Mouse (Mus musculus) intestine, embryonic 14.5 days (tissue): ENCODE measurements at regions not wholly inside any gene's neighbourhood (a gene's known extent, or its start where the extent isn't known, plus 50 kb on each side); places are given as distances from the start of the nearest gene placed in this dataset.
A peak's percentile ranks its signal among the peaks of the same experiment; 100 is the strongest.

Source experiments
- ATAC-seq: fragments of 200-750 bp; cut with Nextera tagmentation; replicated peaks from 2 replicates; pipeline ENCODE4 v1.8.0; 2017; ENCODE audit warnings: low read depth, moderate number of reproducible peaks, moderate TSS enrichment, moderate library complexity; ENCODE audit not compliant: low FRiP score, low TSS enrichment
- DNase-seq: peaks from one replicate; pipeline ENCODE4 v3.0.0-alpha.2; 2018; ENCODE audit warnings: low spot score
- H3K27ac ChIP-seq: fragments of 300-500 bp; sonication (generic); 2 replicates; pipeline ENCODE4 v1.5.1; 2014; ENCODE audit warnings: low read depth, mild to moderate bottlenecking, control low read depth
- H3K27me3 ChIP-seq: fragments of 300-500 bp; sonication (generic); replicated peaks from 2 replicates; pipeline ENCODE4 v1.6.1; 2014; ENCODE audit warnings: low read length, control low read depth; ENCODE audit not compliant: control insufficient read depth, insufficient read depth
- H3K36me3 ChIP-seq: fragments of 300-500 bp; sonication (generic); 2 replicates; pipeline ENCODE4 v1.6.1; 2014; ENCODE audit warnings: low read length, control low read depth; ENCODE audit not compliant: control insufficient read depth, insufficient read depth
- H3K4me1 ChIP-seq: fragments of 300-500 bp; sonication (generic); replicated peaks from 2 replicates; pipeline ENCODE4 v1.6.1; 2014; ENCODE audit warnings: low read length, control low read depth, mixed read lengths; ENCODE audit not compliant: control insufficient read depth, insufficient read depth
- H3K4me2 ChIP-seq: fragments of 300-500 bp; sonication (generic); 2 replicates; pipeline ENCODE4 v1.6.1; 2014; ENCODE audit warnings: low read length
- H3K4me3 ChIP-seq: fragments of 300-500 bp; sonication (generic); 2 replicates; pipeline ENCODE4 v1.5.1; 2014; ENCODE audit warnings: low read depth, low read length, control low read depth, mixed read lengths
- H3K9ac ChIP-seq: fragments of 300-500 bp; sonication (generic); 2 replicates; pipeline ENCODE4 v1.6.1; 2014; ENCODE audit warnings: mild to moderate bottlenecking, low read length
- H3K9me3 ChIP-seq: fragments of 300-500 bp; sonication (generic); 2 replicates; pipeline ENCODE4 v1.6.1; 2016; ENCODE audit warnings: low read length, control low read depth; ENCODE audit not compliant: control insufficient read depth
- WGBS: fragments of 180-500 bp; shearing (Covaris S2); extraction: QIAGEN DNeasy Blood & Tissue Kit; methylation state at CpG from one replicate; pipeline ENCODE4 v1.1.7; 2014; 5-methylcytosine and 5-hydroxymethylcytosine counted together

DNA sequence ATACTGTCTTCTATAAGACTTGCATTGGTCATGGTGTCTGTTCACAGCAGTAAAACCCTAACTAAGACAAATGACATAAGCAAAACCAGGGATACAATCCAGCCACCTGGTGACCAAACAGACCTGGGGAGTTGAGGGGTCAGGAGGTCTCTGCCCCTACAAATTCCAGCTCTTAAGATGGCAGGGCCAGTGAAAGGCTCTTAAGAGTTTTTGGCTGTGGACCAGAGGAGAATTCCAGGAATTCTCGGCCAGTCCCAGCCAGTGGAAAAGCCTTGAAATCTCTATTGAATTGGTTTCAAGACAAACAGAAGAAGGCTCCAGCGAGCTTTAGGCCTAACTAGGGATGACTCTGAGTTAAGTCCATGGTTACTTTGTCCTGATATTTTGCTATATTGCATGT is 119.5 kb upstream of the Fn1 start:
- H3K36me3 ChIP-seq: no peaks in the 10 kb centered on the region
- H3K4me2 ChIP-seq: no peak overlapping the region
- no peak for ATAC-seq
- H3K27ac ChIP-seq: no peak overlapping the region
- no peaks in the 10 kb centered on the region for H3K4me1 ChIP-seq
- DNase-seq: no peak
- H3K27me3 ChIP-seq: no peaks in the 10 kb centered on the region
- 0 out of 2 replicates have a peak, but pooled peaks cover 7% of the 10 kb centered on the region for H3K9me3 ChIP-seq
- H3K9ac ChIP-seq: no peak overlapping the region
- WGBS: 76% methylated on average over 2 of the region's 2 CpGs
- no peak overlapping the region for H3K4me3 ChIP-seq

- no peak overlapping the region for H3K27ac ChIP-seq
- H3K4me2 ChIP-seq: no peak overlapping the region
- H3K4me1 ChIP-seq: no peaks in the 10 kb centered on the region
- no peak for DNase-seq
- no peak for ATAC-seq
- H3K9me3 ChIP-seq: 0 out of 2 replicates have a peak, but pooled peaks cover 7% of the 10 kb centered on the region
- H3K4me3 ChIP-seq: no peak overlapping the region
- H3K36me3 ChIP-seq: no peaks in the 10 kb centered on the region
- no peaks in the 10 kb centered on the region for H3K27me3 ChIP-seq
- 87% methylated on average over 6 of the region's 6 CpGs for WGBS
- no peak overlapping the region for H3K9ac ChIP-seq
These were observed 118.8 kb upstream of the Fn1 start for GRCm38 (mm10) chr1:71771798-71772197.

DNA sequence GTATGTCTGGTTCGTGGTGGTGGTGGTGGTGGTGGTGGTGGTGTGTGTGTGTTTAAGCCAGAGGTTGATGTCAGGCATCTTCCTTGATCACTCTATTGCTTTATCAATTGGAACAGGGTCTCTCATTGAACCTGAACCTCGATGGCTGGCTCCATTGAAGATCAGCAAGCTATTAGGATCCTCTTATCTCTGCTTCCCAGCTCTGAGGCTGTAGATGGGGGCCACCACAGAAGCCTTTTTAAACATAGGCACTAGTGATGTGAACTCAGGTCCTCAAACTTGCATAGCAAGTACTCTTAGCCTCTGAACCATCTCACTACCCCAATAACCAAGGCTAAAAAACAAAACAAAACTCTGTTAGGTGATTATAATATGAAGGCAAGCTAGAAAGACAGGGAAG is 116.6 kb upstream of the Fn1 start:
- no peak overlapping the region for H3K27ac ChIP-seq
- H3K27me3 ChIP-seq: no peaks in the 10 kb centered on the region
- no peaks in the 10 kb centered on the region for H3K36me3 ChIP-seq
- ATAC-seq (no peak), DNase-seq (no peak)
- H3K4me1 ChIP-seq: no peaks in the 10 kb centered on the region
- 0 out of 2 replicates have a peak, but pooled peaks cover 7% of the 10 kb centered on the region for H3K9me3 ChIP-seq
- H3K9ac ChIP-seq: no peak overlapping the region
- no peak overlapping the region for H3K4me2 ChIP-seq
- WGBS: 58% methylated on average over 2 of the region's 2 CpGs
- H3K4me3 ChIP-seq: no peak overlapping the region

DNA sequence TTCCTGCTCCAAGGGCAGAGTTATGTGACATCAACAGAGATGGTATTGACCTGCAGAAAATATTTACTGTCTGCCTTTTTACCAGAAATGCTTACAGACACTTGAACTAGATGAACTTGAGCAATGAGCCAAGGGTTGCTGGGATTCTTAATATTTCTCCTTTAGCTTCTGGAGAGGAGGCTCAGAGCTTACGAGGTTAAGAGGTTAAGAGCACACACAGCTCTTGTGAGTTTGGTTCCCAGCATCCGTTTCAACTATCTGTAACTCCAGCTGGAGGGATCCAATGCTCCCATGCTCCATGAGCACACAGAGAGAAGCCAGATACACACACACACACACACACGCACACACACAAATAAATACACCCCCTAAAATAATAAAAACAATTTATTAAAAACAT is 114.7 kb upstream of the Fn1 start:
- Histone ChIP-seq H3K4me1 (no peaks in the 10 kb centered on the region), H3K9me3 (0 out of 2 replicates have a peak, but pooled peaks cover 6% of the 10 kb centered on the region), H3K9ac (no peak overlapping the region), H3K27ac (no peak overlapping the region; the same call in 1 of the 2 replicates), H3K4me2 (no peak overlapping the region), H3K27me3 (no peaks in the 10 kb centered on the region), H3K36me3 (no peaks in the 10 kb centered on the region), H3K4me3 (no peak overlapping the region)
- ATAC-seq (no peak), DNase-seq (no peak)
- WGBS: 50% methylated on average over 3 of the region's 3 CpGs

DNA sequence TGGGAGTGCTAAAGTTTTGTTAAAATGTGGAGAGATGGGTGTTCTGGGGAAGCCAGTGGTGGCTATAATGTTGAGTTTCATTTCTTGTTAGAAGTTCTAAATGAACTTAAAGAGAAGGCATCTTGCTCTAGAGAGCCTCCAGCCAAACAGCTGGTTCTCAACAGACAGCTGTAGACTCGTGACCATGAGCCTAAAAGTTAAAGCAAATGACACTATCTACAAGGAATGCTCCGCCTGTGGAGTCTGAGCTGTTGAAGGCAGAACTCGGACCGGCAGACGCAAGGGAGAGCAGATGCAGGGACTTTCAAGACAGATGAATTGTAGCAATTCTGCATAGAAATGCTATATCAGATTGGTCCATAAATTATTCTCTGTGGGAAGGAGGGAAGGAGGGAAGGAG is 114.1 kb upstream of the Fn1 start:
- ATAC-seq: no peak

GRCm38 (mm10) chr1:71764951-71765350 is 112.0 kb upstream of the Fn1 start:
- no peaks in the 10 kb centered on the region for H3K9me3 ChIP-seq
- WGBS: 72% methylated on average over 6 of the region's 6 CpGs
- ATAC-seq: no peak

More for the DNA sequence above, 114.1 kb upstream of the Fn1 start:
- Histone ChIP-seq H3K4me3 (no peak overlapping the region), H3K4me2 (no peak overlapping the region), H3K27me3 (no peaks in the 10 kb centered on the region), H3K36me3 (no peaks in the 10 kb centered on the region), H3K9me3 (no peaks in the 10 kb centered on the region), H3K27ac (no peak overlapping the region), H3K9ac (no peak overlapping the region), H3K4me1 (no peaks in the 10 kb centered on the region)
- no peak for DNase-seq
- WGBS: 40% methylated on average over 5 of the region's 5 CpGs

DNA sequence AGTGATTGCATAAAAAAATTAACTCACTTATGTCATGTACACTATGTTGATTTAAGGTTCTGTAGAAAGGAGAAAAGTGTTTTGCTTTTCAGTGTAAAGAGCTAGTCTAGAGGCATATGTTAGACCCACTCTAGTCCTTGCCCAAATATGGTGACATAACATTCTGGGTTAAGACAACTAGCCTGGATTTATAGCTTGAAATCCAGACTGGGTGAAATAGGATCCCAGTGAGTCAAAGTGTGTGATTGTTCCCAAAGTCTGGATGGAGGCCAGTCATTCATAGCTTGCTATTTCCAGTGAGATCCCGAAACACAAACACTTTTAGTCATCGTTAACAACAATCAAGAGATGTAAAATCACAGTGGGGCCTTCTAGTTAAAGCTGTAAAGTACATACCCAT is 110.5 kb upstream of the Fn1 start:
- Histone ChIP-seq H3K4me2 (no peak overlapping the region), H3K4me1 (no peaks in the 10 kb centered on the region), H3K9ac (no peak overlapping the region), H3K27me3 (no peaks in the 10 kb centered on the region), H3K27ac (no peak overlapping the region), H3K36me3 (no peaks in the 10 kb centered on the region), H3K4me3 (no peak overlapping the region), H3K9me3 (no peaks in the 10 kb centered on the region)
- WGBS: 60% methylated on average over 2 of the region's 2 CpGs
- ATAC-seq (no peak), DNase-seq (peak; percentile 43)

More at GRCm38 (mm10) chr1:71764951-71765350, 112.0 kb upstream of the Fn1 start:
- DNase-seq: no peak
- H3K4me1 ChIP-seq: no peaks in the 10 kb centered on the region
- H3K4me3 ChIP-seq: no peak overlapping the region
- H3K4me2 ChIP-seq: no peak overlapping the region
- no peaks in the 10 kb centered on the region for H3K36me3 ChIP-seq
- H3K27ac ChIP-seq: no peak overlapping the region
- H3K27me3 ChIP-seq: no peaks in the 10 kb centered on the region
- H3K9ac ChIP-seq: no peak overlapping the region

DNA sequence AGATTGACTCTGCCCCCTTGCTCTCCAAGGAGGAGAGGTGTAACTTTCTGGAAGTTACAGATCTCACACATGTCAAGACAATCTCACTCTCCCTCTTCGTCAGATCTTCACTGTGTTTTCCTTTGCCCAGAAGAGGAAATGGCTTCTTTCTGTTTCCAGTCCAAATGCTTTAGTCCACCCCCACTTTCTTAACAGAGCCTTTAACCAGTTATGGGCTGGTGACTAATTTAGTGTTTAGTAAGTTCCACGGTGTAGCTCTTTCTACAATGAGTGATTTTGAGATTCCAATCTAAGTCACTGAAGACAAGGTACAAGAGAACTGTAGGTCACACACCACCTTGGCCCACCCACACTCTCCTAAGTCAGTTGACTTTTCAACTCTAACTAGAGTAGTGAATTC is 107.3 kb upstream of the Fn1 start:
- H3K27ac ChIP-seq: no peak overlapping the region
- ATAC-seq (no peak), DNase-seq (no peak)
- no peaks in the 10 kb centered on the region for H3K27me3 ChIP-seq
- no peaks in the 10 kb centered on the region for H3K9me3 ChIP-seq
- H3K9ac ChIP-seq: no peak overlapping the region
- H3K4me3 ChIP-seq: no peak overlapping the region
- no peak overlapping the region for H3K4me2 ChIP-seq
- 0 out of 2 replicates have a peak, but pooled peaks cover 2% of the 10 kb centered on the region for H3K4me1 ChIP-seq
- no peaks in the 10 kb centered on the region for H3K36me3 ChIP-seq
- WGBS: 66% methylated on average over 2 of the region's 2 CpGs

DNA sequence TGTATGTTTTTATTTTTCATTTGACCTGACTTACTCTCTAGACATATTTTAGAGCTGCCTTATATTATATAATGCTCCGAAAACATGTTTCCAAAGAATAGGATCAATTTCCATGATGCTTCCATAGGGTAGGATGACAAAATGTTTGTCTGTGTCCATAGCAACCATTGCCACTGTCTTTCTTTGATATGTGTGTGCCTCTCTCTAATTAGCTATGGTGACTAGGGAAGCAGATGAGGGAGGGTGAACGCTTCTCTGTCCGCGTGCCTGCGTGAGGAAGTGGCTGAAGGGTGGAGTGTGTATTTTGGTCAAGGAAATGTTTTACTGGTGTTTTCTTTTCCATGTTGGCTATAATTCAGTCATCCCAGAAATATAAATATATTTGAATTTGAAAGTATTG is 104.2 kb upstream of the Fn1 start:
- 79% methylated on average over 5 of the region's 5 CpGs for WGBS
- Histone ChIP-seq H3K9me3 (no peaks in the 10 kb centered on the region; the same call in 1 of the 2 replicates), H3K9ac (no peak overlapping the region), H3K27ac (no peak overlapping the region), H3K4me1 (0 out of 2 replicates have a peak, but pooled peaks cover 2% of the 10 kb centered on the region), H3K27me3 (no peaks in the 10 kb centered on the region), H3K4me2 (no peak overlapping the region), H3K36me3 (no peaks in the 10 kb centered on the region), H3K4me3 (no peak overlapping the region)
- DNase-seq: no peak
- ATAC-seq: no peak
